Mouse (Mus musculus) thymus, postnatal 14 days (tissue): ENCODE measurements at regions not wholly inside any gene's neighbourhood (a gene's known extent, or its start where the extent isn't known, plus 50 kb on each side); places are given as distances from the start of the nearest gene placed in this dataset.

Source experiments
- DNase-seq: peaks from one replicate; pipeline ENCODE4 v3.0.0; 2021

GRCm38 (mm10) chr14:104658751-104659150 is 136.3 kb upstream of the Rnf219 start:
- no peak for DNase-seq

GRCm38 (mm10) chr14:104649980-104650379 is 127.5 kb upstream of the Rnf219 start:
- DNase-seq, result no peak

GRCm38 (mm10) chr14:104644626-104645025 is 122.2 kb upstream of the Rnf219 start:
- no peak for DNase-seq

GRCm38 (mm10) chr14:104642783-104643182 is 120.3 kb upstream of the Rnf219 start:
- no peak for DNase-seq

- DNase-seq, result no peak
These were observed 116.9 kb upstream of the Rnf219 start for GRCm38 (mm10) chr14:104639300-104639699.

- DNase-seq, result no peak
These were observed 89.0 kb upstream of the Rnf219 start for GRCm38 (mm10) chr14:104611467-104611866.

- no peak for DNase-seq
These were observed 87.9 kb upstream of the Rnf219 start for GRCm38 (mm10) chr14:104610378-104610777.

- DNase-seq, result no peak
These were observed 72.4 kb upstream of the Rnf219 start for GRCm38 (mm10) chr14:104594851-104595250.
